Comparison of ENCODE assay signal across 27 mouse cellular contexts in genomic region chr6:114836433-114836832, GRCm38 (mm10).
DNase-seq lines count a peak whose midpoint lies in the region; ATAC-seq and TF ChIP-seq lines count a peak whose summit lies in the region.
"Had no signal": no experiment of that assay in that cellular context is flagged by ENCODE, and none has a peak within 500 bp of the region (broad histone marks: within the 10 kb centered on the region; RNA-seq: fewer than 3 reads in every experiment).

No protein-coding gene starts in this region.

- H3K4me3 ChIP-seq in heart, embryonic 12.5 days, result no peak overlapping the region
- no peak overlapping the region for H3K4me3 ChIP-seq in midbrain, embryonic 10.5 days
- H3K4me3 ChIP-seq in midbrain, embryonic 15.5 days, result no peak overlapping the region
- no peak overlapping the region for H3K4me3 ChIP-seq in limb, embryonic 10.5 days
- H3K4me3 ChIP-seq in myocyte, result no peak overlapping the region
- H3K4me3 ChIP-seq: embryonic facial prominence, embryonic 15.5 days; hindbrain, embryonic 12.5 days; intestine, embryonic 15.5 days; left cerebral cortex, adult 2 months; liver, embryonic 13.5 days; megakaryocyte, embryonic 14.5 days; midbrain, embryonic 13.5 days; neural tube, embryonic 13.5 days had no signal

- TF ChIP-seq POLR2A in myocyte (IDR thresholded peaks at IDR 0.05; ENCODE audit: insufficient read length, low read depth), result no peak

- no peak for DNase-seq in heart, postnatal 4 days
- DNase-seq in midbrain, embryonic 10.5 days (ENCODE audit: low spot score), result no peak
- DNase-seq in limb, embryonic 10.5 days (ENCODE audit: low spot score), result no peak
- DNase-seq: adrenal gland, postnatal 25 days; B cell, adult 2 months; cerebellum, adult 18-20 months; cerebellum, postnatal 14 days; gastrocnemius, postnatal 25 days; heart, adult 18-20 months; kidney, adult 9 months; kidney, postnatal 25 days; liver, embryonic 13.5 days; lung, adult 18-20 months; lung, postnatal 4 days had no signal

- 0 out of 2 replicates have a peak, but pooled peaks cover 2% of the 10 kb centered on the region for H3K9me3 ChIP-seq in heart, embryonic 12.5 days (replicated peaks)
- H3K9me3 ChIP-seq in midbrain, embryonic 10.5 days (replicated peaks), result no peaks in the 10 kb centered on the region
- no peaks in the 10 kb centered on the region for H3K9me3 ChIP-seq in midbrain, embryonic 15.5 days
- no peaks in the 10 kb centered on the region for H3K9me3 ChIP-seq in limb, embryonic 10.5 days (replicated peaks)
- H3K9me3 ChIP-seq: embryonic facial prominence, embryonic 15.5 days; intestine, embryonic 15.5 days; liver, embryonic 13.5 days; midbrain, embryonic 13.5 days had no signal

- no peaks in the 10 kb centered on the region for H3K27me3 ChIP-seq in heart, embryonic 12.5 days (replicated peaks)
- H3K27me3 ChIP-seq in midbrain, embryonic 10.5 days (ENCODE audit: low read depth, poor library complexity, severe bottlenecking), result no peaks in the 10 kb centered on the region
- H3K27me3 ChIP-seq in midbrain, embryonic 15.5 days (replicated peaks), result no peaks in the 10 kb centered on the region
- H3K27me3 ChIP-seq in limb, embryonic 10.5 days (ENCODE audit: low read depth, poor library complexity, severe bottlenecking), result no peaks in the 10 kb centered on the region
- H3K27me3 ChIP-seq in myocyte (ENCODE audit: control insufficient read depth, insufficient read depth, insufficient read length), result no peaks in the 10 kb centered on the region
- H3K27me3 ChIP-seq: embryonic facial prominence, embryonic 15.5 days; hindbrain, embryonic 12.5 days; intestine, embryonic 15.5 days; liver, embryonic 13.5 days; megakaryocyte, embryonic 14.5 days; midbrain, embryonic 13.5 days; neural tube, embryonic 13.5 days had no signal

- H3K36me3 ChIP-seq in heart, embryonic 12.5 days, result no peaks in the 10 kb centered on the region
- no peaks in the 10 kb centered on the region for H3K36me3 ChIP-seq in midbrain, embryonic 10.5 days
- no peaks in the 10 kb centered on the region for H3K36me3 ChIP-seq in midbrain, embryonic 15.5 days (replicated peaks)
- H3K36me3 ChIP-seq in limb, embryonic 10.5 days, result no peaks in the 10 kb centered on the region
- no peaks in the 10 kb centered on the region for H3K36me3 ChIP-seq in myocyte (ENCODE audit: control insufficient read depth, insufficient read depth)
- H3K36me3 ChIP-seq: embryonic facial prominence, embryonic 15.5 days; hindbrain, embryonic 12.5 days; intestine, embryonic 15.5 days; liver, embryonic 13.5 days; midbrain, embryonic 13.5 days; neural tube, embryonic 13.5 days had no signal

- H3ac ChIP-seq in myocyte (ENCODE audit: control insufficient read depth, insufficient read length), result no peak overlapping the region

- H3K9ac ChIP-seq in heart, embryonic 12.5 days, result no peak overlapping the region
- no peak overlapping the region for H3K9ac ChIP-seq in midbrain, embryonic 15.5 days
- H3K9ac ChIP-seq: embryonic facial prominence, embryonic 15.5 days; hindbrain, embryonic 12.5 days; intestine, embryonic 15.5 days; liver, embryonic 13.5 days; midbrain, embryonic 13.5 days; neural tube, embryonic 13.5 days had no signal

- no peak overlapping the region for H3K4me2 ChIP-seq in heart, embryonic 12.5 days
- H3K4me2 ChIP-seq in midbrain, embryonic 15.5 days, result no peak overlapping the region
- H3K4me2 ChIP-seq in myocyte (ENCODE audit: low read depth), result no peak overlapping the region
- H3K4me2 ChIP-seq: embryonic facial prominence, embryonic 15.5 days; hindbrain, embryonic 12.5 days; intestine, embryonic 15.5 days; liver, embryonic 13.5 days; midbrain, embryonic 13.5 days; neural tube, embryonic 13.5 days had no signal

- ATAC-seq in heart, embryonic 12.5 days (ENCODE audit: insufficient number of reproducible peaks, low FRiP score), result no peak
- ATAC-seq in midbrain, embryonic 15.5 days (replicated peaks), result no peak
- ATAC-seq: forebrain, embryonic 14.5 days; intestine, embryonic 15.5 days; lung, postnatal 0 days; midbrain, embryonic 13.5 days had no signal

- H3K4me1 ChIP-seq in heart, embryonic 12.5 days (replicated peaks), result peaks cover 82% of the 10 kb centered on the region
- H3K4me1 ChIP-seq in midbrain, embryonic 10.5 days, result peaks cover 35% of the 10 kb centered on the region
- 0 out of 2 replicates have a peak, but pooled peaks cover 3% of the 10 kb centered on the region for H3K4me1 ChIP-seq in midbrain, embryonic 15.5 days
- H3K4me1 ChIP-seq in limb, embryonic 10.5 days, result peaks cover 59% of the 10 kb centered on the region

- WGBS in heart, embryonic 12.5 days, result 78% methylated on average over 3 of the region's 3 CpGs
- 85% methylated on average over 3 of the region's 3 CpGs for WGBS in midbrain, embryonic 10.5 days
- 80% methylated on average over 3 of the region's 3 CpGs for WGBS in midbrain, embryonic 15.5 days
- 89% methylated on average over 3 of the region's 3 CpGs for WGBS in limb, embryonic 10.5 days

- no peaks in the 10 kb centered on the region for H3K79me2 ChIP-seq in myocyte (ENCODE audit: control insufficient read depth, insufficient read depth)

- H3K27ac ChIP-seq in heart, embryonic 12.5 days (ENCODE audit: poor library complexity, severe bottlenecking), result 0 out of 2 replicates have a peak overlapping the region, but pooled peaks have one; percentile 67
- H3K27ac ChIP-seq in midbrain, embryonic 10.5 days (replicated peaks), result 0 out of 2 replicates have a peak overlapping the region, but pooled peaks have one; percentile 28
- H3K27ac ChIP-seq in midbrain, embryonic 15.5 days, result no peak overlapping the region
- H3K27ac ChIP-seq in limb, embryonic 10.5 days, result peak overlapping the region; percentile 38
- H3K27ac ChIP-seq: hindbrain, embryonic 12.5 days; hindbrain, postnatal 0 days; intestine, embryonic 15.5 days; left cerebral cortex, adult 2 months; liver, embryonic 13.5 days; midbrain, embryonic 13.5 days; neural tube, embryonic 13.5 days had no signal

TF ChIP-seq in myocyte, 11 proteins besides CTCF, POLR2A, EP300 and RAD21:
- TF ChIP-seq USF1 (IDR thresholded peaks at IDR 0.05; ENCODE audit: low read depth), result peak; percentile 51
- TF ChIP-seq MAX (IDR thresholded peaks at IDR 0.05; ENCODE audit: low read depth), result no peak
